Mouse (Mus musculus) midbrain, postnatal 0 days (tissue): ENCODE measurements around the gene Gm4981. TPM values are rescaled to one million over a fixed set of nuclear protein-coding genes. Genes with fewer than 3 reads are reported as not detected.
A peak's percentile ranks its signal among the peaks of the same experiment; 100 is the strongest.
"Not testable (repeated sequence)": the region's sequence is repeated elsewhere in the genome, so short reads cannot be mapped to it uniquely, and the experiment has no call there.

ENCODE experiments used
- ATAC-seq: fragments of 200-750 bp; cut with Nextera tagmentation; 2 replicates; pipeline ENCODE4 v1.8.0; 2017; ENCODE audit warnings: moderate number of reproducible peaks, mild to moderate bottlenecking, moderate TSS enrichment, moderate library complexity; ENCODE audit not compliant: low FRiP score
- DNase-seq: peaks from one replicate; pipeline ENCODE4 v3.0.0-alpha.2; 2015; ENCODE audit warnings: low spot score
- H3K27ac ChIP-seq: fragments of 300-500 bp; sonication (generic); 2 replicates; pipeline ENCODE4 v1.5.1; 2014; ENCODE audit warnings: low read depth, mild to moderate bottlenecking, low read length, mixed read lengths
- H3K27me3 ChIP-seq: fragments of 300-500 bp; sonication (generic); 2 replicates; pipeline ENCODE4 v1.6.1; 2014; ENCODE audit warnings: low read length, control low read depth, mixed read lengths; ENCODE audit not compliant: insufficient read depth
- H3K36me3 ChIP-seq: fragments of 300-500 bp; sonication (generic); 2 replicates; pipeline ENCODE4 v1.6.1; 2014; ENCODE audit warnings: low read length, control low read depth, mixed read lengths; ENCODE audit not compliant: insufficient read depth
- H3K4me1 ChIP-seq: fragments of 300-500 bp; sonication (generic); 2 replicates; pipeline ENCODE4 v1.6.1; 2014; ENCODE audit warnings: mild to moderate bottlenecking, control low read depth, antibody characterized with exemption, low read length, mixed read lengths; ENCODE audit not compliant: insufficient read depth
- H3K4me2 ChIP-seq: fragments of 300-500 bp; sonication (generic); 2 replicates; pipeline ENCODE4 v1.6.1; 2014; ENCODE audit warnings: low read depth, mild to moderate bottlenecking, low read length, mixed read lengths; ENCODE audit not compliant: poor library complexity, severe bottlenecking
- H3K4me3 ChIP-seq: fragments of 300-500 bp; sonication (generic); 2 replicates; pipeline ENCODE4 v1.5.1; 2014; ENCODE audit warnings: low read depth, mild to moderate bottlenecking, low read length, moderate library complexity
- H3K9ac ChIP-seq: fragments of 300-500 bp; sonication (generic); replicated peaks from 2 replicates; pipeline ENCODE4 v1.6.1; 2014; ENCODE audit warnings: mild to moderate bottlenecking, low read length, moderate library complexity, mixed read lengths; ENCODE audit not compliant: poor library complexity, severe bottlenecking
- H3K9me3 ChIP-seq: fragments of 300-500 bp; sonication (generic); 2 replicates; pipeline ENCODE4 v1.6.1; 2016; ENCODE audit warnings: low read length, control low read depth
- CTCF ChIP-seq: IDR thresholded peaks from 2 replicates; pipeline ENCODE4 v1.5.1; 2016; ENCODE audit warnings: antibody characterized with exemption, mild to moderate bottlenecking
- WGBS: fragments of 180-500 bp; shearing (Covaris S2); extraction: QIAGEN DNeasy Blood & Tissue Kit; methylation state at CpG from one replicate; pipeline ENCODE4 v1.1.7; 2014; 5-methylcytosine and 5-hydroxymethylcytosine counted together
- polyA plus RNA-seq: library from polyadenylated mRNA; unstranded; fragments of >200 nt; fragmentation: Nextera tagmentation; extraction: Ambion mirVana; gene quantifications from 2 replicates; pipeline ENCODE4 v1.2.1, GENCODE M21; 2015
- total RNA-seq: library from RNA; depleted of rRNA; stranded (reverse); fragments of >200 nt; gene quantifications from 2 replicates; pipeline ENCODE4 v1.2.3, GENCODE M21; 2014

Gene Gm4981
- total and polyA plus RNA-seq, 2 experiments from 2014 or later, result 0.22 TPM; not detected in 1

- H3K27ac ChIP-seq, result no peak overlapping the region
- H3K4me1 ChIP-seq, result no peaks in the 10 kb centered on the region; the same call in 1 of the 2 replicates
- H3K27me3 ChIP-seq, result no peaks in the 10 kb centered on the region
- H3K9me3 ChIP-seq, result no peaks in the 10 kb centered on the region
- no peak overlapping the region for H3K4me2 ChIP-seq
- ATAC-seq, result no peak
- DNase-seq, result no peak
- no peak for TF ChIP-seq CTCF
- 29% methylated on average over 1 of the region's 1 CpGs for WGBS
- H3K4me3 ChIP-seq, result no peak overlapping the region
- H3K9ac ChIP-seq, result no peak overlapping the region
- no peaks in the 10 kb centered on the region for H3K36me3 ChIP-seq
These were observed 13.0 kb upstream of the Gm4981 start for GRCm38 (mm10) chr10:58249535-58249934.

GRCm38 (mm10) chr10:58238984-58239740, 2.7 kb upstream of the Gm4981 start:
- H3K27me3 ChIP-seq, H3K4me1 ChIP-seq, H3K4me3 ChIP-seq, H3K4me2 ChIP-seq, H3K36me3 ChIP-seq, H3K27ac ChIP-seq, H3K9ac ChIP-seq: not testable (repeated sequence)
- peaks cover 18% of the 10 kb centered on the region; the same call in 1 of the 2 replicates for H3K9me3 ChIP-seq
- WGBS, result 82% methylated on average over 7 of the region's 8 CpGs
- DNase-seq, result peak; percentile 27
- peak; percentile 85 for ATAC-seq

GRCm38 (mm10) chr10:58234985-58235384, 1.5 kb downstream of the Gm4981 start:
- peaks cover 30% of the 10 kb centered on the region for H3K9me3 ChIP-seq
- 75% methylated on average over 4 of the region's 4 CpGs for WGBS
- H3K4me2 ChIP-seq, H3K4me3 ChIP-seq, H3K36me3 ChIP-seq, H3K9ac ChIP-seq, H3K27ac ChIP-seq, H3K4me1 ChIP-seq, H3K27me3 ChIP-seq, DNase-seq, ATAC-seq: not testable (repeated sequence)

GRCm38 (mm10) chr10:58233740-58234121, 2.8 kb downstream of the Gm4981 start:
- not testable (repeated sequence) for H3K4me1 ChIP-seq, DNase-seq, H3K27me3 ChIP-seq, ATAC-seq, H3K4me3 ChIP-seq, H3K27ac ChIP-seq, H3K4me2 ChIP-seq, H3K36me3 ChIP-seq, H3K9ac ChIP-seq
- H3K9me3 ChIP-seq, result peaks cover 23% of the 10 kb centered on the region

GRCm38 (mm10) chr10:58233054-58233739, 3.3 kb downstream of the Gm4981 start:
- H3K4me1 ChIP-seq, H3K36me3 ChIP-seq, H3K27ac ChIP-seq, DNase-seq, H3K9ac ChIP-seq, H3K27me3 ChIP-seq, H3K4me3 ChIP-seq, H3K4me2 ChIP-seq: not testable (repeated sequence)
- 79% methylated on average over 9 of the region's 10 CpGs for WGBS
- peak; percentile 50 for ATAC-seq
- peaks cover 23% of the 10 kb centered on the region for H3K9me3 ChIP-seq

- H3K9ac ChIP-seq, H3K27ac ChIP-seq, H3K27me3 ChIP-seq, H3K36me3 ChIP-seq, H3K4me2 ChIP-seq, DNase-seq, H3K4me1 ChIP-seq, H3K4me3 ChIP-seq: not testable (repeated sequence)
- 78% methylated on average over 6 of the region's 8 CpGs for WGBS
- peaks cover 23% of the 10 kb centered on the region for H3K9me3 ChIP-seq
- peak; percentile 38 for ATAC-seq
These were observed 3.9 kb downstream of the Gm4981 start, which contains the start of gene Duxf3 for GRCm38 (mm10) chr10:58232641-58232969. TSS of gene Duxf3 (minus strand) at chr10:58232675.

GRCm38 (mm10) chr10:58231779-58232640, 4.5 kb downstream of the Gm4981 start:
- not testable (repeated sequence) for H3K36me3 ChIP-seq, H3K4me3 ChIP-seq, H3K9ac ChIP-seq, H3K27ac ChIP-seq, H3K27me3 ChIP-seq, H3K4me1 ChIP-seq, H3K4me2 ChIP-seq
- 88% methylated on average over 31 of the region's 35 CpGs for WGBS
- H3K9me3 ChIP-seq, result peaks cover 23% of the 10 kb centered on the region
- peak; percentile 81 for ATAC-seq
- peak; percentile 45 for DNase-seq

GRCm38 (mm10) chr10:58231088-58231487, 5.4 kb downstream of the Gm4981 start:
- not testable (repeated sequence) for H3K4me1 ChIP-seq, H3K36me3 ChIP-seq, H3K27me3 ChIP-seq, H3K4me2 ChIP-seq, DNase-seq, H3K27ac ChIP-seq, H3K9ac ChIP-seq, H3K4me3 ChIP-seq
- WGBS, result 81% methylated on average over 5 of the region's 7 CpGs
- H3K9me3 ChIP-seq, result peaks cover 19% of the 10 kb centered on the region
- ATAC-seq, result peak; percentile 32
